Mouse (Mus musculus) yolk sac, embryonic 10.5 days (tissue): Measurements from ENCODE around the gene Neurl4.
A peak's percentile ranks its signal among the peaks of the same experiment; 100 is the strongest.

Experiments
- DNase-seq: peaks from one replicate; pipeline ENCODE4 v3.0.0-alpha.2; 2017; ENCODE audit warnings: low spot score

Gene Neurl4

GRCm38 (mm10) chr11:69881787-69882670 is 18.8 kb upstream of the Neurl4 start:
- no peak for DNase-seq

GRCm38 (mm10) chr11:69883066-69883465 is 17.8 kb upstream of the Neurl4 start:
- no peak for DNase-seq

- DNase-seq = no peak
Observed at GRCm38 (mm10) chr11:69883527-69884151, 17.2 kb upstream of the Neurl4 start.

- no peak for DNase-seq
Observed at GRCm38 (mm10) chr11:69884240-69884639, 16.6 kb upstream of the Neurl4 start.

DNA sequence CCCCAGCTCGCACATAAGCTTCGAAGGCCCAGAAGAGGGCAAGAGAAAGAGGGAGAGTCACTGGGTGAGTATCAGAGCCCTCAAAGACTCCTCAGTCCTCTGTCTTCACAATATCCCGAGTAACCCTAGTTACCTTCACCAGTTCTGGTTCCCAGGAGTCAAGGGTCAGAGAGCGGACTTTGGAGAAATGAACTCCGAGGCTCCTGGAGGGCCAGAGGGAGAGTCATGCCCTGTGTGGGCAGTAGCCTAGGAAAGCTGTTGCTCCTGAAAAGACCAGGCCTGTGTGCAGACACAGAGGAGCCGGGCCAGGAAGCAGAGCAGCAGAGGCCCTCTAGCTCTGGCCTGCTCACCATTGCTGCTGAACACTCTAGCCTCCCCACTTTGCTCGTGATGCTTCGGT is 16.2 kb upstream of the Neurl4 start:
- DNase-seq = no peak

GRCm38 (mm10) chr11:69886907-69887635 is 13.8 kb upstream of the Neurl4 start:
- DNase-seq = peak; percentile 38

DNA sequence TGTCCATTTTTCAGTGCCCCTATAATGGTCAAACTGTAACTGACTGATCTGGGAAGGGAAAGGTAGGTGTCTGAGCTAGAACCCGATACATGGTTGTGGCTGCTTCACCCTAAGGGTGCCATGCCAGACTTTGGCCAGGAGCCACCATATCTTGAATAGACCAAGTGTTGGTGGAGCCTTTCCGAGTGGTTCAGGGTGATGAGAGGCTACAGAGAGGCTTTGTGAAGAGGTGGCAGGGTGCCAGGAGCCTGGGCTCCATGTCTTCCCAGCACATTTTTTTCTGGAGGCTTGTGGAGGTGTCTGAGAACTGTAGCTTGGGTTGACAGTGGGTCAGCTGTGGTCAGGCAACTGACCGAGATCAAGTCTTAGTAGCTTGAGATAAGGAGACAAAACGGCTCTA is 9.4 kb upstream of the Neurl4 start:
- no peak for DNase-seq

DNA sequence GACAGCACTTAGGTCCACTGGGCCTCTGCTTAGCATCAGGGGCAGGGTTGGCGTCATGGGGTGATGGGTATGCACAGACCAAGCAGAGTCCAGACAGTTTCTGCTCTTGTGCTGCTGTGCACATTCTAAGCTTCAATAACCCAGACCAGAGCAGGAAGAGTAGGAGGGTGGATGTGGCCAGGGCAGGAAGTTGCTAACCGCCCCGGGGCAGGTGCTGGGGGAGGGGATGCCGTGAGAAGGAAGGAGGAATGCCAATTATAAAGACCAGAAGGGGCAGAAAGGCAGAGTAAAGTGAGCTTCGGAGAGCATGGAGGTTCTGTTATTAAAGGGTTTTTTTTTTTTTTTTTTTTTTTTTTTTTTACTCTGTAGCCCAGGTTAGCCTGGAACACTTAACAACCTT is 6.2 kb upstream of the Neurl4 start:
- no peak for DNase-seq

- no peak for DNase-seq
Observed at GRCm38 (mm10) chr11:69895291-69895690, 5.6 kb upstream of the Neurl4 start, which contains the start of gene Acap1. Acap1 (minus strand) TSS chr11:69895539.

GRCm38 (mm10) chr11:69899870-69900269 is 1.0 kb upstream of the Neurl4 start:
- no peak for DNase-seq

DNA sequence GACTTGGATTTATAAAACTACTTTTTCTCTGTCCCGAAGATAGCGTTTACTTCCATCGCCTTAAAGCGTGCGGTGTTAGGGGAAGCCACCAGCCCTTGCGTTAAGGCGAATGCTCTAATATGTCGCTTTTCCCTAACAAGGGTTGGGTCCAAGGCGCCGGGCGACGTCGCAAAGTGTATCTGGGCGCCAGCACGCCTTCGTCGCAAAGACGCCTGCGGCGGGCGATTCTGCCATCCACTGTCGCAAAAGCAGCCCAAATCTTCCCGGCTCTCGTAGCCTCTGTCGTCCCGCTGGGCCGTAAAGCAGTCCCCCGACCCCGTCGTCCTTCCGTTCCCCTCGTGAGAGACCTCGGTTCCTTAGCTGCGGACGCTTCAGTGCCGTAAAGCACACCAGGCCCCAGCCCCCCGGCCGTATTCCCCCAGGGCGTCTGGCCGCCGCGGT is 554 bp downstream of the Neurl4 start:
- DNase-seq = peak; percentile 96

GRCm38 (mm10) chr11:69901993-69902392 is 1.1 kb downstream of the Neurl4 start:
- no peak for DNase-seq

DNA sequence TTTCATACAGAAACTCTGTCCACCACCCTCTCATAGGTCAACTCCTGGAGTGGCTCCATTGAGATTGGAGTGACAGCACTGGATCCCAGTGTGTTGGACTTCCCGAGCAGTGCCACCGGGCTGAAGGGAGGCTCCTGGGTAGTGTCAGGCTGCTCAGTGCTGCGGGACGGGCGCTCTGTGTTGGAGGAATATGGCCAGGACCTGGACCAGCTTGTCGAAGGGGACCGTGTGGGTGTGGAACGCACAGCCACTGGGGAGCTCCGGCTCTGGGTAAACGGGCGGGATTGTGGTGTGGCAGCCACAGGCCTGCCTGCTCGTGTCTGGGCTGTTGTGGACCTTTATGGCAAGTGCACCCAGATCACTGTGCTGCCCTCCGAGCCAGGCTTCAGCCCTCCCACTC is 2.1 kb downstream of the Neurl4 start:
- DNase-seq = no peak

GRCm38 (mm10) chr11:69904311-69904710 is 3.4 kb downstream of the Neurl4 start:
- no peak for DNase-seq

- DNase-seq = no peak
Observed at GRCm38 (mm10) chr11:69908645-69909044, 7.8 kb downstream of the Neurl4 start.

DNA sequence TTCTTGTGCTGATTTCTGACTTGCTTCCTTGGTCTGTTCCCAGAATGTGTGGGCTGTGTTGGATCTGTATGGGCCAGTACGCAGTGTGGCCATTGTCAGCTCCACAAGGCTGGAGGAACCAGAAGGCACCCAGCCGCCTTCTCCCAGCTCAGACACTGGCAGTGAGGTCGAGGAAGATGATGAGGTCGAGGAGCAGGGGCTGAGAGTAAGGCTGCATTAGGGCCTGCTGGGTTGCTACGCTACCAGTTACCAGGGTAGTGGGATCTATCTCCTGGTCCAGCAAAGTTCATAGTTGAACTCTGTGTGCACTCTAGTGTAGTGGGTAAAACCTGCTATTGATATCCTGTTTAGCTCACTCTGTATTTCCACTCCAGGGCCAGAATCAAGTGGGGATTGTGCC is 8.3 kb downstream of the Neurl4 start:
- DNase-seq = no peak

- DNase-seq = no peak
Observed at GRCm38 (mm10) chr11:69910177-69910576, 9.3 kb downstream of the Neurl4 start.

DNA sequence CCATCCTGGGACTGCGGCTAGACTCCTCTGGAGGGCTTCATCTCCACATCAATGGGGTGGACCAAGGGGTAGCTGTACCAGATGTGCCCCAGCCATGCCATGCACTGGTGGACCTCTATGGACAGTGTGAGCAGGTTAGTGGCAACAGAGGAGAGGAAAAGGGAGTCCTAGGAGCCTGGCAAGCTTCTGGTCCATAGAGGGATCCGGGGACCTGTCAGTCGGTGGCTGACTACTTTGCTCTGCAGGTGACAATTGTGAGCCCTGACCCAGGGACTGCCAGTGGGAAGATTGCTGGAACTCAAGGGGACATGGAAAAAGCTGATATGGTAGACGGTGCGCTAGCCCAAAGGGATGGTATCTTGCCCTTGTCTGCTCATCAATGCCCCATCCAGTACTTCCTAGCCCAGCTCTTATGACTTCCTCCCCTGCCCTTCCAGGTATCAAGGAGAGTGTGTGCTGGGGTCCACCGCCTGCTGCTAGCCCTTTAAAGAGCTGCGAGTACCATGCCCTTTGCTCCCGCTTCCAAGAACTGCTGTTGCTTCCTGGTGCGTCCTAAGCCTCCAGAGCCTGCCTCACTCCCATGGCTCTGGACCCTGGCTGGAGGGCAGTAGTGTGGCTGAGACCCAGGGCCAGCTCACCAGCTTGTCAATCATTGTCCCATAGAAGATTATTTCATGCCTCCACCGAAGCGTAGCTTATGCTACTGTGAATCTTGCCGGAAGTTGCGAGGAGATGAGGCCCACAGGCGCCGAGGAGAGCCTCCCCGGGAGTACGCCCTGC is 10.1 kb downstream of the Neurl4 start:
- DNase-seq = peak; percentile 88

GRCm38 (mm10) chr11:69911701-69912100 is 10.8 kb downstream of the Neurl4 start:
- DNase-seq = no peak

GRCm38 (mm10) chr11:69912716-69913530 is 12.1 kb downstream of the Neurl4 start:
- DNase-seq = no peak
